Mouse (Mus musculus): ENCODE measurements around the gene Sptlc2. TPM values are rescaled to one million over a fixed set of nuclear protein-coding genes. Genes with fewer than 3 reads are reported as not detected.

Sptlc2 gene
- polyA plus RNA-seq, 2 experiments: 8.0 to 28.2 TPM

GRCm38 (mm10) chr12:87333794-87334193, 54.4 kb downstream of the Sptlc2 start:
- peaks cover 0 to 5% of the 10 kb centered on the region in 2 experiments; a peak in 1 of 4 replicates for H3K4me1 ChIP-seq (replicated peaks; ENCODE audit: control insufficient read depth in 2 of 2, insufficient read depth in 2 of 2, low read length in 1 of 2)
- H3K4me3 ChIP-seq (ENCODE audit: insufficient read depth in 1 of 2, low read depth in 2 of 2, low read length in 2 of 2): no peak overlapping the region
- DNase-seq (ENCODE audit: low read depth in 3 of 3, low spot score in 3 of 3) (no peak), ATAC-seq (ENCODE audit: insufficient read depth) (no peak)
- TF ChIP-seq EP300 (IDR thresholded peaks at IDR 0.05; ENCODE audit: low read depth) (no peak), CTCF (IDR thresholded peaks at IDR 0.05; ENCODE audit: low read depth) (no peak)
- H3K27me3 ChIP-seq (ENCODE audit: control insufficient read depth, insufficient read depth, low read length): no peaks in the 10 kb centered on the region
- no peaks in the 10 kb centered on the region for H3K9me3 ChIP-seq (ENCODE audit: control insufficient read depth, low read length)
- H3K9ac ChIP-seq (replicated peaks): no peak overlapping the region
- no peak overlapping the region for H3K4me2 ChIP-seq (ENCODE audit: low read depth)
- H3K36me3 ChIP-seq (replicated peaks; ENCODE audit: control insufficient read depth, insufficient read depth, low read depth): no peaks in the 10 kb centered on the region
- H3K27ac ChIP-seq: no peak overlapping the region

GRCm38 (mm10) chr12:87332511-87332910, 55.6 kb downstream of the Sptlc2 start:
- DNase-seq (ENCODE audit: low read depth in 3 of 3, low spot score in 3 of 3) (no peak), ATAC-seq (ENCODE audit: insufficient read depth) (no peak)
- Histone ChIP-seq H3K27me3 (ENCODE audit: control insufficient read depth, insufficient read depth, low read length) (no peaks in the 10 kb centered on the region), H3K9me3 (ENCODE audit: control insufficient read depth, low read length) (no peaks in the 10 kb centered on the region), H3K4me3 (ENCODE audit: insufficient read depth in 1 of 2, low read depth in 2 of 2, low read length in 2 of 2) (no peak overlapping the region), H3K4me2 (ENCODE audit: low read depth) (no peak overlapping the region), H3K27ac (no peak overlapping the region), H3K4me1 (replicated peaks; ENCODE audit: control insufficient read depth in 2 of 2, insufficient read depth in 2 of 2, low read length in 1 of 2) (peaks cover 0 to 5% of the 10 kb centered on the region in 2 experiments; a peak in 2 of 4 replicates), H3K36me3 (replicated peaks; ENCODE audit: control insufficient read depth, insufficient read depth, low read depth) (no peaks in the 10 kb centered on the region), H3K9ac (replicated peaks) (no peak overlapping the region)
- 64% methylated on average over 4 of the region's 4 CpGs for WGBS (ENCODE audit: insufficient replicate concordance)
- TF ChIP-seq CTCF (IDR thresholded peaks at IDR 0.05; ENCODE audit: low read depth): no peak

- DNase-seq (ENCODE audit: low read depth in 3 of 3, low spot score in 3 of 3) (no peak), ATAC-seq (ENCODE audit: insufficient read depth) (no peak)
- Histone ChIP-seq H3K27ac (no peak overlapping the region), H3K4me2 (ENCODE audit: low read depth) (no peak overlapping the region), H3K27me3 (ENCODE audit: control insufficient read depth, insufficient read depth, low read length) (no peaks in the 10 kb centered on the region), H3K9ac (replicated peaks) (no peak overlapping the region), H3K36me3 (replicated peaks; ENCODE audit: control insufficient read depth, insufficient read depth, low read depth) (no peaks in the 10 kb centered on the region), H3K4me1 (replicated peaks; ENCODE audit: control insufficient read depth in 2 of 2, insufficient read depth in 2 of 2, low read length in 1 of 2) (peaks cover 0 to 5% of the 10 kb centered on the region in 2 experiments; a peak in 2 of 4 replicates), H3K9me3 (ENCODE audit: control insufficient read depth, low read length) (no peaks in the 10 kb centered on the region), H3K4me3 (ENCODE audit: insufficient read depth in 1 of 2, low read depth in 2 of 2, low read length in 2 of 2) (no peak overlapping the region)
- whole genome bisulfite sequencing (ENCODE audit: insufficient replicate concordance): 31% methylated on average over 5 of the region's 5 CpGs
- TF ChIP-seq EP300 (IDR thresholded peaks at IDR 0.05; ENCODE audit: low read depth) (no peak), CTCF (IDR thresholded peaks at IDR 0.05; ENCODE audit: low read depth) (no peak)
Measured at GRCm38 (mm10) chr12:87331908-87332307, 56.2 kb downstream of the Sptlc2 start.

- Histone ChIP-seq H3K4me3 (ENCODE audit: insufficient read depth in 1 of 2, low read depth in 2 of 2, low read length in 2 of 2) (no peak overlapping the region), H3K36me3 (replicated peaks; ENCODE audit: control insufficient read depth, insufficient read depth, low read depth) (no peaks in the 10 kb centered on the region), H3K9me3 (ENCODE audit: control insufficient read depth, low read length) (no peaks in the 10 kb centered on the region), H3K9ac (replicated peaks) (no peak overlapping the region), H3K4me1 (replicated peaks; ENCODE audit: control insufficient read depth in 2 of 2, insufficient read depth in 2 of 2, low read length in 1 of 2) (peaks cover 0 to 5% of the 10 kb centered on the region in 2 experiments; a peak in 2 of 4 replicates), H3K4me2 (ENCODE audit: low read depth) (no peak overlapping the region), H3K27ac (no peak overlapping the region), H3K27me3 (ENCODE audit: control insufficient read depth, insufficient read depth, low read length) (no peaks in the 10 kb centered on the region)
- DNase-seq (ENCODE audit: low read depth in 3 of 3, low spot score in 3 of 3): no peak
- no peak for TF ChIP-seq CTCF (IDR thresholded peaks at IDR 0.05; ENCODE audit: low read depth)
- TF ChIP-seq EP300 (IDR thresholded peaks at IDR 0.05; ENCODE audit: low read depth): no peak
- WGBS (ENCODE audit: insufficient replicate concordance): 54% methylated on average over 6 of the region's 6 CpGs
- ATAC-seq (ENCODE audit: insufficient read depth): no peak
Measured at GRCm38 (mm10) chr12:87331053-87331456, 57.1 kb downstream of the Sptlc2 start.

GRCm38 (mm10) chr12:87330213-87330612, 57.9 kb downstream of the Sptlc2 start:
- no peak overlapping the region for H3K4me3 ChIP-seq (ENCODE audit: insufficient read depth in 1 of 2, low read depth in 2 of 2, low read length in 2 of 2)
- ATAC-seq (ENCODE audit: insufficient read depth) (no peak), DNase-seq (ENCODE audit: low read depth in 3 of 3, low spot score in 3 of 3) (no peak)
- H3K9me3 ChIP-seq (ENCODE audit: control insufficient read depth, low read length): no peaks in the 10 kb centered on the region
- no peak overlapping the region for H3K9ac ChIP-seq (replicated peaks)
- TF ChIP-seq CTCF (IDR thresholded peaks at IDR 0.05; ENCODE audit: low read depth) (no peak), EP300 (IDR thresholded peaks at IDR 0.05; ENCODE audit: low read depth) (no peak)
- no peak overlapping the region for H3K27ac ChIP-seq
- H3K27me3 ChIP-seq (ENCODE audit: control insufficient read depth, insufficient read depth, low read length): no peaks in the 10 kb centered on the region
- no peaks in the 10 kb centered on the region for H3K36me3 ChIP-seq (replicated peaks; ENCODE audit: control insufficient read depth, insufficient read depth, low read depth)
- H3K4me1 ChIP-seq (replicated peaks; ENCODE audit: control insufficient read depth in 2 of 2, insufficient read depth in 2 of 2, low read length in 1 of 2): peaks cover 0 to 5% of the 10 kb centered on the region in 2 experiments; a peak in 2 of 4 replicates
- no peak overlapping the region for H3K4me2 ChIP-seq (ENCODE audit: low read depth)
- 29% methylated on average over 2 of the region's 2 CpGs for WGBS (ENCODE audit: insufficient replicate concordance)
